Mouse (Mus musculus): ENCODE data around the gene Gm2075. TPM values are rescaled to one million over a fixed set of nuclear protein-coding genes. Genes with fewer than 3 reads are reported as not detected.
"Not testable (repeated sequence)": the region's sequence is repeated elsewhere in the genome, so short reads cannot be mapped to it uniquely, and the experiment has no call there.

Gene Gm2075
- not detected in 2 replicates for polyA plus RNA-seq (2015; fragmentation: Nextera tagmentation; extraction: Ambion mirVana)

GRCm38 (mm10) chr12:88011548-88011947 is at the start of gene Gm2075:
Gm2075 (plus strand) TSS chr12:88011848.
- H3K27me3 ChIP-seq (replicated peaks; ENCODE audit: insufficient read depth, low read length); H3K9ac ChIP-seq (replicated peaks; ENCODE audit: low read depth); H3K4me1 ChIP-seq (ENCODE audit: insufficient read depth, low read depth, low read length); DNase-seq (ENCODE audit: low spot score); H3K36me3 ChIP-seq (ENCODE audit: insufficient read depth, low read length); ATAC-seq; H3K9me3 ChIP-seq (ENCODE audit: low read length); H3K27ac ChIP-seq (ENCODE audit: low read length); H3K4me3 ChIP-seq (ENCODE audit: low read depth, low read length); H3K4me2 ChIP-seq (replicated peaks; ENCODE audit: low read depth, low read length): not testable (repeated sequence)
- no CpG with 5 or more reads among the region's 1 CpGs for WGBS

- not testable (repeated sequence) for ATAC-seq; H3K27ac ChIP-seq (ENCODE audit: low read length); H3K4me3 ChIP-seq (ENCODE audit: low read depth, low read length); H3K4me1 ChIP-seq (ENCODE audit: insufficient read depth, low read depth, low read length); H3K9ac ChIP-seq (replicated peaks; ENCODE audit: low read depth); H3K36me3 ChIP-seq (ENCODE audit: insufficient read depth, low read length); H3K27me3 ChIP-seq (replicated peaks; ENCODE audit: insufficient read depth, low read length); H3K9me3 ChIP-seq (ENCODE audit: low read length); H3K4me2 ChIP-seq (replicated peaks; ENCODE audit: low read depth, low read length); DNase-seq (ENCODE audit: low spot score)
These were observed 27.6 kb upstream of the Gm2075 start for GRCm38 (mm10) chr12:87984000-87984399.

- not testable (repeated sequence) for H3K4me2 ChIP-seq (replicated peaks; ENCODE audit: low read depth, low read length); H3K9me3 ChIP-seq (ENCODE audit: low read length); ATAC-seq; DNase-seq (ENCODE audit: low spot score); H3K27me3 ChIP-seq (replicated peaks; ENCODE audit: insufficient read depth, low read length); H3K4me3 ChIP-seq (ENCODE audit: low read depth, low read length); H3K36me3 ChIP-seq (ENCODE audit: insufficient read depth, low read length); H3K4me1 ChIP-seq (ENCODE audit: insufficient read depth, low read depth, low read length); H3K27ac ChIP-seq (ENCODE audit: low read length); H3K9ac ChIP-seq (replicated peaks; ENCODE audit: low read depth)
- 60% methylated on average over 3 of the region's 3 CpGs for WGBS
These were observed 7.5 kb upstream of the Gm2075 start for GRCm38 (mm10) chr12:88004118-88004517.

GRCm38 (mm10) chr12:88018671-88019070 is 7.0 kb downstream of the Gm2075 start, which contains the start of gene Gm6803:
Gm6803 (minus strand) TSS chr12:88018771.
- H3K27ac ChIP-seq (ENCODE audit: low read length); DNase-seq (ENCODE audit: low spot score); H3K4me3 ChIP-seq (ENCODE audit: low read depth, low read length); H3K36me3 ChIP-seq (ENCODE audit: insufficient read depth, low read length); H3K4me1 ChIP-seq (ENCODE audit: insufficient read depth, low read depth, low read length); H3K4me2 ChIP-seq (replicated peaks; ENCODE audit: low read depth, low read length); ATAC-seq; H3K9ac ChIP-seq (replicated peaks; ENCODE audit: low read depth); H3K27me3 ChIP-seq (replicated peaks; ENCODE audit: insufficient read depth, low read length); H3K9me3 ChIP-seq (ENCODE audit: low read length): not testable (repeated sequence)
- WGBS = 80% methylated on average over 2 of the region's 2 CpGs

- ATAC-seq; H3K36me3 ChIP-seq (ENCODE audit: insufficient read depth, low read length); DNase-seq (ENCODE audit: low spot score); H3K27me3 ChIP-seq (replicated peaks; ENCODE audit: insufficient read depth, low read length); H3K4me2 ChIP-seq (replicated peaks; ENCODE audit: low read depth, low read length); H3K9me3 ChIP-seq (ENCODE audit: low read length); H3K4me1 ChIP-seq (ENCODE audit: insufficient read depth, low read depth, low read length); H3K9ac ChIP-seq (replicated peaks; ENCODE audit: low read depth); H3K27ac ChIP-seq (ENCODE audit: low read length); H3K4me3 ChIP-seq (ENCODE audit: low read depth, low read length): not testable (repeated sequence)
- 73% methylated on average over 1 of the region's 1 CpGs for WGBS
These were observed 15.1 kb downstream of the Gm2075 start, which contains the start of gene Gm2056 for GRCm38 (mm10) chr12:88026704-88027103. Gm2056 (plus strand) TSS chr12:88027004.

- H3K4me3 ChIP-seq (ENCODE audit: low read depth, low read length); H3K27ac ChIP-seq (ENCODE audit: low read length); H3K36me3 ChIP-seq (ENCODE audit: insufficient read depth, low read length); H3K9me3 ChIP-seq (ENCODE audit: low read length); ATAC-seq; H3K9ac ChIP-seq (replicated peaks; ENCODE audit: low read depth); H3K4me2 ChIP-seq (replicated peaks; ENCODE audit: low read depth, low read length); H3K4me1 ChIP-seq (ENCODE audit: insufficient read depth, low read depth, low read length); H3K27me3 ChIP-seq (replicated peaks; ENCODE audit: insufficient read depth, low read length); DNase-seq (ENCODE audit: low spot score): not testable (repeated sequence)
- WGBS = 89% methylated on average over 5 of the region's 5 CpGs
These were observed 20.6 kb downstream of the Gm2075 start for GRCm38 (mm10) chr12:88032250-88032649.

- H3K36me3 ChIP-seq (ENCODE audit: insufficient read depth, low read length); H3K4me2 ChIP-seq (replicated peaks; ENCODE audit: low read depth, low read length); H3K9me3 ChIP-seq (ENCODE audit: low read length); H3K9ac ChIP-seq (replicated peaks; ENCODE audit: low read depth); H3K4me3 ChIP-seq (ENCODE audit: low read depth, low read length); ATAC-seq; DNase-seq (ENCODE audit: low spot score); H3K27me3 ChIP-seq (replicated peaks; ENCODE audit: insufficient read depth, low read length); H3K4me1 ChIP-seq (ENCODE audit: insufficient read depth, low read depth, low read length); H3K27ac ChIP-seq (ENCODE audit: low read length): not testable (repeated sequence)
These were observed 27.4 kb downstream of the Gm2075 start for GRCm38 (mm10) chr12:88039062-88039461.

- H3K27ac ChIP-seq (ENCODE audit: low read length); H3K4me1 ChIP-seq (ENCODE audit: insufficient read depth, low read depth, low read length); H3K36me3 ChIP-seq (ENCODE audit: insufficient read depth, low read length); H3K9me3 ChIP-seq (ENCODE audit: low read length); H3K4me2 ChIP-seq (replicated peaks; ENCODE audit: low read depth, low read length); DNase-seq (ENCODE audit: low spot score); ATAC-seq; H3K9ac ChIP-seq (replicated peaks; ENCODE audit: low read depth); H3K27me3 ChIP-seq (replicated peaks; ENCODE audit: insufficient read depth, low read length); H3K4me3 ChIP-seq (ENCODE audit: low read depth, low read length): not testable (repeated sequence)
- WGBS = 84% methylated on average over 1 of the region's 1 CpGs
These were observed 28.1 kb downstream of the Gm2075 start for GRCm38 (mm10) chr12:88039703-88040102.

GRCm38 (mm10) chr12:88045226-88045625 is 33.6 kb downstream of the Gm2075 start:
- not testable (repeated sequence) for DNase-seq (ENCODE audit: low spot score); H3K9ac ChIP-seq (replicated peaks; ENCODE audit: low read depth); H3K4me1 ChIP-seq (ENCODE audit: insufficient read depth, low read depth, low read length); H3K4me2 ChIP-seq (replicated peaks; ENCODE audit: low read depth, low read length); H3K27me3 ChIP-seq (replicated peaks; ENCODE audit: insufficient read depth, low read length); ATAC-seq; H3K4me3 ChIP-seq (ENCODE audit: low read depth, low read length); H3K27ac ChIP-seq (ENCODE audit: low read length); H3K36me3 ChIP-seq (ENCODE audit: insufficient read depth, low read length); H3K9me3 ChIP-seq (ENCODE audit: low read length)
- 69% methylated on average over 1 of the region's 1 CpGs for WGBS

Data from lung, postnatal 0 days (tissue).